Mouse (Mus musculus): Measurements from ENCODE around the gene Uhrf1bp1.

DNA sequence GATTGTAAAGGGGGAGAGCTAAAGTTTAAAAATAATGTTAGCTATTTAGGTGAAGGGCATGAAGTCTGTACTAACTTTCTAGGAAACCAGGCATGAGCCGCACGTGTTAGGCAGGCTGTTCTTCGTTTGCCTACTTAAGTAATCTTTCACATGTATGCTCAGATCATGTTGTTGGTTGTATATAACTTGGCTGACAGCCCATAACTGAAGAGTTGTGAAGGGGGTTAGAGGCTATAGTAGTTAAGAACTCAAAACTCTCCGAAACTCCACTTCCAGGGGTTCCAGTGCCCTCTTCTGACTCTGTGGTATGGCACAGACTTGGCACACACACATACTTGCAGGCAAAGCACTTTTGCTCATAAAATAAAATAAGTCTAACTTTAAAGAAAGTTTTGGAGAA lies 10.5 kb downstream of the Uhrf1bp1 start:
- TF ChIP-seq CTCF (IDR thresholded peaks at IDR 0.05) (no peak), EP300 (IDR thresholded peaks at IDR 0.05) (no peak)

All from lung, postnatal 0 days (tissue).